Mouse (Mus musculus): ENCODE data around the gene Rab36.
"Not testable (repeated sequence)": the region's sequence is repeated elsewhere in the genome, so short reads cannot be mapped to it uniquely, and the experiment has no call there.

The Rab36 gene

DNA sequence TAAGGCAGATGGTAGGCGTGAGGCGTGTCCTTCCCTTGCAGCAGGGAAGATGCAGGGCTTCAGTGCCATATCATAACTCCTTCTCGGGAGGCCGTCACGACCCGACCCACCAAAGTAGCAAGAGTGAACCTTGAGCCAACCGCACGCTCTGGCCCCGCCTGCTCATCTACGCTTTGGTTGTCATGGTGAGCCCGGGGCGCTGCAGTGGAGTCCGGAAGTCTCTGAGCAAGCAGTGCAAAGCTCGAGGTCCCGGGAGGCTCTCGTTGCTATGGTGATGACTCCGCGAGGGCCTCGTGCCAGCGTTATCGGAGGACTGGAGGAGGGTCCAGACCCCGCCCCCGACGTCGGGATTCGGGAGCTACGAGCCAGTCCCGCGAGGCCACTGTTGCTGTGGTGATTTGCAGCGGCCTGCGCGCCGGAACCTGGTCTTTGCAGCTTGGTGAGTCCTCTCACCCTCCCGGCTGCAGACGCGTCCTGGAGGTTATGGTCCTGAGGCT is at the start of gene Rab36:
Gene Rab36 (plus strand): TSS at position 176 of the 497 bp plus-strand sequence.
- peak; percentile 95 to 97 for DNase-seq (ENCODE audit: low spot score in 2 of 2)

GRCm38 (mm10) chr10:74987698-74988470 is 49.0 kb upstream of the Rab36 start:
- DNase-seq (ENCODE audit: low spot score in 2 of 2), result no peak

DNA sequence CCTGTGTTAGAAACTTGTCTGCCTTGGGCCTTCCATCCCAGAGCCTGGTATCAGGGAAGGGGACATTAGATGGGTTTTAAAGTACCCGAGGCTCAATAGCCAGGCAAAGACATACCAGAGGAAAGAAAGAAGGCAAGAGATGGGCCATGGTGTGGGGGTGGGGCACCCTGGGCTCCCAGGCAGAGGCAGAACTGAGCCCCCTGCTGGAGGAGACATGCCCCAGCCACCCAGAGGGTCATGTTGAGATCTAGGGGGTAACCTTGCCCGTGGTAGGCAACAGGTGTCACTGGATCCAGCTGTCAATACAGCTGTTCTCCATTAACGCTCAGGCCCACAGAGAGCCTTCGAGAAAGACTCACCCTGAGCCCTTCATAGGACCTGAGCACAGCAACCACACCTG is 47.0 kb upstream of the Rab36 start:
- no peak for DNase-seq (ENCODE audit: low spot score in 2 of 2)

DNA sequence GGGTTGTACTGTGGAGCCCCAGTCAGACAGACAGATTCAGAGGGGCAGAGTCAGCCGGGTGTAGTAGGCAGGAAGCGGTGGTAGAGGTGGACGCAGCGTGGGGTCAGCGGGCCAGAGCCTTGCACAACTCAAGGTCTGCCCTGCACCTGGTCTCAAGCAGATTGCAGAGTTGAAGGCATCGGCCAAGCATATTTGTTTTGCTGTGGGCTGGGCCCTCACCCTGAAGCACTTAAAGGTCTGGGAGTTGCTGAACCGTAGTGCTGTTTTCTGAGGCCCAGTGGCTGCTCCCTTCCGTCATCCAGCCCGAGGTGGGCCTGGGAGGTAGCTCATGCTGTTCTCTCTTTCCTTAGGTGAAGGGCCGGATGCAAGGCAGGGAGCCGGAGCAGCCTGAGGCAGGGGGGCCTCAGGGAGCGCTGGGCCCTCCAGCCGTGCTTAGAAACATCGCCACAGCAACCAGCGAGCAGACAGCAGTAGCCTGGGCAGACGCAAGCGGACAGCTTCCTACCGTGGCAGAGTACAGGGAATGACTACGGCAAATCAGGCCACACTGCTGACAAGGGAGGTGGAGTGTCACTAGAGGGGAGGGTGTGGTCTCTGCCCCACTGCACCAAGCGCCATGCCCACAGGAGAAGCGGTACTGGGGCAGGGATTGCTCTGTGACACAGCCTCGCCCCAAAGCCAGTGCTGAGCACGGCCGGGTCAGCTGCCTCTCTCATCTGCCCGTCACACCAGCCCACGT is 46.1 kb upstream of the Rab36 start:
- DNase-seq (ENCODE audit: low spot score in 2 of 2), result no peak

GRCm38 (mm10) chr10:74994863-74995262 is 42.0 kb upstream of the Rab36 start:
- DNase-seq (ENCODE audit: low spot score in 2 of 2), result no peak

DNA sequence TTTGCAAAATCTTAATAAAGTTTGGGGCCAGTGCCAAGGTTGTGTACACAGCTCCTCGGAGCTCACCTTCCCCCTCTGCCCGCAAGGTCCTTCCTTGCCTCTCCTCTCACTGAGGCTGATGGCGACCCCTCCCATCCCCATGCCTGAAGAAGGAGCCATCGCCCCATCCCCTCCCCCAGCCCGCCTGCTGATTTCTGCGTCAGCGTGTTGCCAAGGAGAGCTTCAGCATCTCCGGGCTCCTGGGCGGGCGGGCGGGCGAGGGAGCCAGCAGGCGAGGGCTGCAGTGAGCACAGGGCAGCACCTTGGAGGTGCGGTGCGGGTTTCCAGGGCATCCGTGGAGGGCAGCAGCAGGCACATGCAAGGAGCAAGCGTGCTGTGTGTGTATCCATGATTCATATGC is 41.5 kb upstream of the Rab36 start:
- no peak for DNase-seq (ENCODE audit: low spot score in 2 of 2)

DNA sequence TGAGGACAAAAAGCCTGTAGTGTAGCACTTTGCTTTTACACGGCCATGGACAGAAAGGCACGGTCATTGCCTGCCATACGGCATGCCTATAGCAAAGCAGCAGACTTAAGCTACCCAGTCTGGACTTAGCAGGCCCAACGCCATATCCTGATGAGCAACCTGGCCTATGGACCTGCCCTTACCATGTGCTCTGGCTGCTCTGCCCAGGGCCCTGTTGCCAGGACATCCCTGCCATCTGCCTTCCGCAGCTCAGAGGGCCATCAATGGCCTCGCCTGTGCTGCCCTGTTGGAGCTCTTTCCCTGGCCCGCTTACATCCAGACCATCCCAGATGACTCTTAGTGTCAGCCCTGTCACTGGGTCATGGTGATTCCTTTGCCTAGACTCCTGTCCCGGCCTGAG is 35.5 kb upstream of the Rab36 start:
- DNase-seq (ENCODE audit: low spot score in 2 of 2), result no peak

DNA sequence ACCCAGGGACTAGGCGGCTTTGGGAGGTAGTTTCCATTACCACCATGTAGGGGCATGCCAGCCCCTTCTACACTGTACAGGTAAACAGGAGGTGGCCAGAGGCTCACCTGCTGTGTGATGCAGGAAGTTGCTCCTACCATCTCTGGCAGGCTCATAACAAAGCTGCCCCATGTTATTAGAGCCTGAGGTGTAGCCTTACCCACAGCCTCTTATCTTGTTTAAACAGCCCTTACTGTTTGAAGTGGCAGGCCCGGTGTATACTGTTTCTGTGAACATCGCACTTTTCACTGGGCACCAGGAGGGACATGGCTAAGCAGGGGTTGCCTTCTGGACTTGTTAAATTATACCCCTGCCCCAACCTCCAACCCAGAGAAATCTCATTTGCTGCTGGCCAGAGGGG is 32.8 kb upstream of the Rab36 start:
- no peak for DNase-seq (ENCODE audit: low spot score in 2 of 2)

GRCm38 (mm10) chr10:75006889-75007662 is 29.8 kb upstream of the Rab36 start:
- DNase-seq (ENCODE audit: low spot score in 2 of 2), result no peak

GRCm38 (mm10) chr10:75010704-75011103 is 26.2 kb upstream of the Rab36 start:
- DNase-seq (ENCODE audit: low spot score in 2 of 2), result no peak

DNA sequence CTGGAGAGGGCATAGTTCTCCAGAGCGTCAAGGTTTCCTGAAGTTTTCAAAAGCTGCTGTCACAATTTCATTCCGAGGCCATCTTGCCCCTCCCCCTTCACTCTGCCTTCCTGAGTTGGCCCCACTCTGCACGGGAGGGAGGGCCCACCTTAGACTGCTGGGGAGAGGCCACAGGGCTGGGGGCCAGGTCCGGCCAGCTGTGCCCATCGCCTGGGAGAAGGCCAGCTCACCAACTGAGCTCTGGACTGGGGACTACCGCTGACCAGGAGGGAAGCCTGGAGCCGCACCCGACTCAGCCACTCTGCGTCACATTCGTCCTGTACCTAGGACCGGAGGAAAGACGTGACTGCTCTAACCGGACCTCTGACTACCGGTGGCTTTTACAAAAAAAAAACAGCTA is 21.4 kb upstream of the Rab36 start:
- no peak for DNase-seq (ENCODE audit: low spot score in 2 of 2)

- no peak for DNase-seq (ENCODE audit: low spot score in 2 of 2)
Measured at GRCm38 (mm10) chr10:75016481-75016880, 20.4 kb upstream of the Rab36 start.

- DNase-seq (ENCODE audit: low spot score in 2 of 2), result no peak
Measured at GRCm38 (mm10) chr10:75020271-75020670, 16.6 kb upstream of the Rab36 start.

DNA sequence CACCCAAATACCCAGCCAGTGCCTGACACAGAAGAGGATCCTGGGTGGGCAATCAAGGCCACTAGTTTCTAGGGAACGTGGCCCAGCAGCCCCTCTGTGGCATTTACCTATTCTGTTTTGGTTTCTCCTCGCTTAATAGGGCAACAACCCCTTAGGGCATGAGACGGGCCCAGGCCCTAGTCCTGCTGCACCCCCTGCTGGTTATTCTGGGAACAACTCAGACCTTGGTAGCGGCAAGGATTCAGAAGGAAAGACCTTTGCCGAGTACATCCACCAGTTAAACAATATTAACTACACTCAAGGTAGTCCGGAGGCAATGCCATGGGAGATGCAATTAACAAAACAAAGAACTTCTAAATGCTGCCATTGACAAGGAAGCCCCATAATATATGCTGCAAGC is 15.7 kb upstream of the Rab36 start:
- peak; percentile 50 to 75 for DNase-seq (ENCODE audit: low spot score in 2 of 2)

DNA sequence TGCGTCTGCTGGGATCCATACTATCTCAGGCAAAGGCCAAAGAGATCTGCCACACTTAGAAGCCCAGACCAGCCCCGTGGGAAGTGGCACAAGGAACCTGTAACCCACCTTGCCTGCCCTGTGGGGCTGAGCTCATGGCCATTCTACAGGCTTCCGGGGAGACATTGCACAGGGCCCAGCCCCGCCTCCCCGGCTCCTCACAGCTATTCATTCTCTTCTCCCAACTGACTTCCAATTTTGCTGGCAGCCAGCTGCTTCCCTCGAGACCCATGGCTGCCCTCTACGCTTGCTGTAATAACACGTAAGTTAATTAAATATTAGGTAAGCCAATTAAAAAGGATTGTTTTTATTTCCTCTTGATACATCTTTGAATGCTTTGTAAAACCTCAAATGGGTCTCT is 10.4 kb upstream of the Rab36 start:
- no peak for DNase-seq (ENCODE audit: low spot score in 2 of 2)

GRCm38 (mm10) chr10:75028743-75029142 is 8.1 kb upstream of the Rab36 start:
- no peak for DNase-seq (ENCODE audit: low spot score in 2 of 2)

DNA sequence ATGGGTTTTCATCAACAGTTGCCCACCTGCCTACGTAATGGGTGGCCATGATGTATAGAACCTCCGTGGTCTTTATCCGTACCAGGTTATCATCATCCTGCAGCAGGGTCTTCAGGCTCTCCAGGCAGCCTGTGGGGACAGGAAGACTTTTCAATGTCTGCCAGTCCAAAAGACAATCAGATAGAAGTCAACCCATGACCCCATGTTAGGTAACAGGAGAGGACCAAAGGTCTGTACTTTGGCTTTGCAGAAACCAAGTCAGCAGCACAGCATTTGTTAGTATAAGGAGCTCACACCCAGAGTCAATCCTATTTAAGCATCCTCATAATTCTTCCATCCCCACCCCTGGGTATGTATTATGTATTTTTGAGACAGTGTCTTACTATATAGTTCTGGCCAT is 7.2 kb upstream of the Rab36 start:
- no peak for DNase-seq (ENCODE audit: low spot score in 2 of 2)

DNA sequence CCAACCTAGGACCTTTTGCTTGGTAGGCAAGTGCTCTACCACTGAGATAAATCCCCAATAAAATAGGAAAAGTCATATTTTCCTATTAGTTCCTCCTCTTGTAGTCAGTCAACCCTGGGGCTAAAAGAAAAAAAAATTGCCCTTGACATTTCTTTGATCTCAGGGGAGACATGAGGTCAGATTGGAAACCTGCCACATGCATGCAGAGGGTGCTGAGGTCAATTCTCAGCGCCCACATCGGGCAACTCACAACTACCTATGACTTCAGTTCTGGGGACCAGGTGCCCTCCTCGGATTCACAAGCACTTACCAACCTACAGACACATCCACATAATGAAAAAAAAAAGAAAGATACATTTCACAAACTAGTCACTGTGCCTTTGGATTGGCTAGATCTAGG is 6.6 kb upstream of the Rab36 start:
- DNase-seq (ENCODE audit: low spot score in 2 of 2), result no peak

GRCm38 (mm10) chr10:75031345-75032114 is 5.3 kb upstream of the Rab36 start:
- no peak for DNase-seq (ENCODE audit: low spot score in 2 of 2)

GRCm38 (mm10) chr10:75032395-75032794 is 4.5 kb upstream of the Rab36 start, which contains the start of gene Rsph14:
TSS of gene Rsph14 (minus strand) at chr10:75032586.
- peak in 1 of 2 experiments; percentile 61 for DNase-seq (ENCODE audit: low spot score in 2 of 2)

GRCm38 (mm10) chr10:75042060-75042459 is 5.2 kb downstream of the Rab36 start:
- not testable (repeated sequence) for DNase-seq (ENCODE audit: low spot score in 2 of 2)

Data from urinary bladder, postnatal 4 days (tissue).